Mouse (Mus musculus): ENCODE measurements around the gene Pgk1. TPM values are rescaled to one million over a fixed set of nuclear protein-coding genes. Genes with fewer than 3 reads are reported as not detected.

Pgk1 gene
- polyA plus RNA-seq (2021), result 720 TPM

- DNase-seq (ENCODE audit: low read depth, low spot score) (peak; percentile 62), ATAC-seq (peak; percentile 98)
- ChIA-PET CTCF (interaction anchor here (1.1 to 2.2 kb wide), 4 partner anchors 16 to 168 kb away, joined by 3 to 8 read pairs (median 3); partner anchors contain the start of gene Atp7a), POLR2A (interaction anchor here (0.5 to 2.2 kb wide), 4 partner anchors 139 to 171 kb away, joined by 3 to 6 read pairs (median 4); partner anchors contain the start of genes Atp7a and Cox7b)
- no peak for TF ChIP-seq CTCF (IDR thresholded peaks at IDR 0.05)
- H3K27me3 ChIP-seq, result peaks cover 9% of the 10 kb centered on the region
- in situ Hi-C loops (cut with MboI; ENCODE audit: low pct_unique_long_range_greater_than_20kb), result loop anchor here (25.0 kb wide), 1 partner anchor 1075 kb away; the partner anchor contains the start of gene Magee1
These were observed at the start of gene Pgk1 for GRCm38 (mm10) chrX:106186713-106187649. Gene Pgk1, plus strand, starts transcription at chrX:106187100.

GRCm38 (mm10) chrX:106139309-106140070 is 47.4 kb upstream of the Pgk1 start:
- POLR2A ChIA-PET, result no interaction called here
- DNase-seq (ENCODE audit: low read depth, low spot score), result no peak
- no peak for ATAC-seq
- CTCF ChIA-PET, result interaction anchor here (1.1 kb wide), 1 partner anchor 31 kb away, joined by 3 read pairs; no protein-coding TSS in a partner anchor
- in situ Hi-C loops (cut with MboI; ENCODE audit: low pct_unique_long_range_greater_than_20kb), result no loop called here
- H3K27me3 ChIP-seq, result peaks cover 18% of the 10 kb centered on the region
- TF ChIP-seq CTCF (IDR thresholded peaks at IDR 0.05), result no peak

GRCm38 (mm10) chrX:106142936-106143335 is 44.0 kb upstream of the Pgk1 start, which contains the start of gene Tlr13:
Gene Tlr13, plus strand, starts transcription at chrX:106143204.
- POLR2A ChIA-PET, result no interaction called here
- H3K27me3 ChIP-seq, result peaks cover 23% of the 10 kb centered on the region
- CTCF ChIA-PET, result interaction anchor here (0.6 to 1.0 kb wide), 2 partner anchors 11 to 49 kb away, joined by 3 read pairs; no protein-coding TSS in a partner anchor
- TF ChIP-seq CTCF (IDR thresholded peaks at IDR 0.05), result no peak
- DNase-seq (ENCODE audit: low read depth, low spot score) (no peak), ATAC-seq (no peak)
- in situ Hi-C loops (cut with MboI; ENCODE audit: low pct_unique_long_range_greater_than_20kb), result no loop called here

- peaks cover 15% of the 10 kb centered on the region for H3K27me3 ChIP-seq
- ChIA-PET CTCF (no interaction called here), POLR2A (no interaction called here)
- no peak for ATAC-seq
- TF ChIP-seq CTCF (IDR thresholded peaks at IDR 0.05), result no peak
- no peak for DNase-seq (ENCODE audit: low read depth, low spot score)
- in situ Hi-C loops (cut with MboI; ENCODE audit: low pct_unique_long_range_greater_than_20kb), result no loop called here
These were observed 38.7 kb upstream of the Pgk1 start for GRCm38 (mm10) chrX:106148185-106148584.

- in situ Hi-C loops (cut with MboI; ENCODE audit: low pct_unique_long_range_greater_than_20kb), result no loop called here
- ChIA-PET CTCF (interaction anchor here (1.5 kb wide), 1 partner anchor 21 kb away, joined by 3 read pairs; no protein-coding TSS in a partner anchor), POLR2A (no interaction called here)
- no peak for DNase-seq (ENCODE audit: low read depth, low spot score)
- H3K27me3 ChIP-seq, result peaks cover 11% of the 10 kb centered on the region
- no peak for ATAC-seq
- TF ChIP-seq CTCF (IDR thresholded peaks at IDR 0.05), result no peak
These were observed 37.4 kb upstream of the Pgk1 start for GRCm38 (mm10) chrX:106149460-106149859.

- no peak for ATAC-seq
- POLR2A ChIA-PET, result no interaction called here
These were observed 32.7 kb upstream of the Pgk1 start for GRCm38 (mm10) chrX:106154180-106154586.

GRCm38 (mm10) chrX:106155892-106156291 is 31.0 kb upstream of the Pgk1 start:
- peaks cover 38% of the 10 kb centered on the region for H3K27me3 ChIP-seq
- DNase-seq (ENCODE audit: low read depth, low spot score), result no peak
- ATAC-seq, result no peak
- POLR2A ChIA-PET, result no interaction called here
- CTCF ChIA-PET, result no interaction called here
- no peak for TF ChIP-seq CTCF (IDR thresholded peaks at IDR 0.05)
- in situ Hi-C loops (cut with MboI; ENCODE audit: low pct_unique_long_range_greater_than_20kb), result no loop called here

More at GRCm38 (mm10) chrX:106154180-106154586, 32.7 kb upstream of the Pgk1 start:
- CTCF ChIA-PET, result interaction anchor here (1.2 kb wide), 2 partner anchors 11 to 128 kb away, joined by 3 read pairs; partner anchors contain the start of genes Atp7a and Tlr13
- no peak for TF ChIP-seq CTCF (IDR thresholded peaks at IDR 0.05)
- no peak for DNase-seq (ENCODE audit: low read depth, low spot score)
- H3K27me3 ChIP-seq, result peaks cover 30% of the 10 kb centered on the region
- in situ Hi-C loops (cut with MboI; ENCODE audit: low pct_unique_long_range_greater_than_20kb), result no loop called here

- CTCF ChIA-PET, result interaction anchor here (0.9 to 1.5 kb wide), 3 partner anchors 21 to 137 kb away, joined by 3 to 11 read pairs (median 4); partner anchors contain the start of gene Atp7a
- no peak for TF ChIP-seq CTCF (IDR thresholded peaks at IDR 0.05)
- ATAC-seq, result no peak
- H3K27me3 ChIP-seq, result peaks cover 15% of the 10 kb centered on the region
- POLR2A ChIA-PET, result interaction anchor here (1.3 kb wide), 1 partner anchor 21 kb away, joined by 4 read pairs; no protein-coding TSS in a partner anchor
- in situ Hi-C loops (cut with MboI; ENCODE audit: low pct_unique_long_range_greater_than_20kb), result no loop called here
- no peak for DNase-seq (ENCODE audit: low read depth, low spot score)
These were observed 22.9 kb upstream of the Pgk1 start for GRCm38 (mm10) chrX:106163995-106164394.

GRCm38 (mm10) chrX:106164555-106164954 is 22.3 kb upstream of the Pgk1 start:
- no peak for TF ChIP-seq CTCF (IDR thresholded peaks at IDR 0.05)
- peaks cover 12% of the 10 kb centered on the region for H3K27me3 ChIP-seq
- ATAC-seq (no peak), DNase-seq (ENCODE audit: low read depth, low spot score) (no peak)
- ChIA-PET CTCF (interaction anchor here (0.8 to 1.5 kb wide), 3 partner anchors 117 to 138 kb away, joined by 3 to 11 read pairs (median 4); partner anchors contain the start of gene Atp7a), POLR2A (interaction anchor here (0.6 to 1.3 kb wide), 2 partner anchors 21 to 1080 kb away, joined by 4 to 5 read pairs; no protein-coding TSS in a partner anchor)
- in situ Hi-C loops (cut with MboI; ENCODE audit: low pct_unique_long_range_greater_than_20kb), result no loop called here

GRCm38 (mm10) chrX:106165089-106165488 is 21.8 kb upstream of the Pgk1 start:
- peaks cover 7% of the 10 kb centered on the region for H3K27me3 ChIP-seq
- ChIA-PET POLR2A (interaction anchor here (1.3 kb wide), 1 partner anchor 20 kb away, joined by 4 read pairs; no protein-coding TSS in a partner anchor), CTCF (interaction anchor here (0.8 to 1.5 kb wide), 3 partner anchors 117 to 139 kb away, joined by 3 to 11 read pairs (median 4); partner anchors contain the start of gene Atp7a)
- DNase-seq (ENCODE audit: low read depth, low spot score) (no peak), ATAC-seq (no peak)
- in situ Hi-C loops (cut with MboI; ENCODE audit: low pct_unique_long_range_greater_than_20kb), result loop anchor here (5.0 kb wide), 2 partner anchors 53 to 148 kb away; partner anchors contain the start of gene Cox7b
- peak; percentile 62 for TF ChIP-seq CTCF (IDR thresholded peaks at IDR 0.05)
